Mouse (Mus musculus) MEL (cell line): ENCODE data around the gene Rbfox3. TPM values are rescaled to one million over a fixed set of nuclear protein-coding genes. Genes with fewer than 3 reads are reported as not detected.

Source experiments
- DNase-seq: peaks from one replicate; pipeline ENCODE4 v3.0.0; 2011; ENCODE audit warnings: low read depth, low spot score
- H3K27ac ChIP-seq: 2 replicates; pipeline ENCODE4 v1.5.1; 2012; ENCODE audit warnings: low read depth, mild to moderate bottlenecking, control low read depth, low read length, moderate library complexity; ENCODE audit not compliant: control insufficient read depth
- H3K27me3 ChIP-seq, 2 experiments: fragments of 150-350 bp in 1 of 2; sonication (generic) in 1 of 2; 2 replicates each; pipeline ENCODE4 v1.6.1; 2012; ENCODE audit warnings: low read length in 2 of 2, mild to moderate bottlenecking in 2 of 2, improper control_type of control experiment in 1 of 2, moderate library complexity in 1 of 2; ENCODE audit not compliant: insufficient read depth in 2 of 2, control insufficient read depth in 1 of 2
- H3K36me3 ChIP-seq, 2 experiments: 2 replicates each; pipeline ENCODE4 v1.6.1; 2012 to 2014; ENCODE audit warnings: low read length in 2 of 2, improper control_type of control experiment in 1 of 2, inconsistent platforms in 1 of 2, mild to moderate bottlenecking in 1 of 2; ENCODE audit not compliant: insufficient read depth in 2 of 2, control insufficient read depth in 1 of 2
- H3K4me1 ChIP-seq, 2 experiments: fragments of 150-350 bp in 1 of 2; sonication (generic) in 1 of 2; 2 replicates each; pipeline ENCODE4 v1.6.1; 2012; ENCODE audit warnings: low read length in 2 of 2, improper control_type of control experiment in 1 of 2, mild to moderate bottlenecking in 1 of 2; ENCODE audit not compliant: insufficient read depth in 2 of 2, control insufficient read depth in 1 of 2
- H3K4me3 ChIP-seq, 2 experiments: fragments of 150-350 bp in 1 of 2; sonication (generic) in 1 of 2; 2 replicates each; pipeline ENCODE4 v1.5.1; 2012; ENCODE audit warnings: low read depth in 2 of 2, low read length in 2 of 2, mild to moderate bottlenecking in 2 of 2, moderate library complexity in 2 of 2, control low read depth in 1 of 2, improper control_type of control experiment in 1 of 2; ENCODE audit not compliant: control insufficient read depth in 1 of 2, insufficient read depth in 1 of 2
- H3K79me2 ChIP-seq: 2 replicates; pipeline ENCODE4 v1.6.1; 2012; ENCODE audit warnings: mild to moderate bottlenecking, low read length, moderate library complexity; ENCODE audit not compliant: control insufficient read depth, poor library complexity, insufficient read depth
- H3K9ac ChIP-seq: 2 replicates; pipeline ENCODE4 v1.6.1; 2012; ENCODE audit warnings: low read depth, mild to moderate bottlenecking, control low read depth, low read length, moderate library complexity; ENCODE audit not compliant: control insufficient read depth, poor library complexity, severe bottlenecking
- H3K9me3 ChIP-seq: fragments of 150-350 bp; sonication (generic); replicated peaks from 2 replicates; pipeline ENCODE4 v1.6.1; 2012; ENCODE audit warnings: mild to moderate bottlenecking, low read length, improper control_type of control experiment, moderate library complexity; ENCODE audit not compliant: insufficient read depth
- CHD2 ChIP-seq: IDR thresholded peaks from 2 replicates; pipeline ENCODE4 v1.6.1; 2011; ENCODE audit warnings: low read length, improper control_type of control experiment
- CTCF ChIP-seq, 3 experiments: IDR thresholded peaks in 2 of 3; conservative IDR thresholded peaks in 1 of 3; 2 replicates each; pipeline ENCODE4 v1.5.1; 2011 to 2012; ENCODE audit warnings: low read length in 3 of 3, low read depth in 2 of 3, mild to moderate bottlenecking in 2 of 3, improper control_type of control experiment in 1 of 3, inconsistent platforms in 1 of 3, mixed read lengths in 1 of 3, moderate library complexity in 1 of 3; ENCODE audit not compliant: control insufficient read depth in 1 of 3, insufficient read depth in 1 of 3, poor library complexity in 1 of 3, severe bottlenecking in 1 of 3
- E2F4 ChIP-seq: IDR thresholded peaks from 2 replicates; pipeline ENCODE4 v1.6.1; 2011; ENCODE audit warnings: low read depth, low read length, improper control_type of control experiment, borderline replicate concordance
- ELF1 ChIP-seq: IDR thresholded peaks from 2 replicates; pipeline ENCODE4 v1.6.1; 2014; ENCODE audit warnings: low read depth, mild to moderate bottlenecking, inconsistent platforms, low read length, improper control_type of control experiment, moderate library complexity
- EP300 ChIP-seq, 2 experiments: IDR thresholded peaks; 2 replicates each; pipeline ENCODE4 v1.6.1; 2011; ENCODE audit warnings: improper control_type of control experiment in 2 of 2, low read length in 2 of 2, low read depth in 1 of 2, mild to moderate bottlenecking in 1 of 2
- ETS1 ChIP-seq: IDR thresholded peaks from 2 replicates; pipeline ENCODE4 v1.6.1; 2012; ENCODE audit warnings: low read depth, mild to moderate bottlenecking, inconsistent platforms, low read length, improper control_type of control experiment, moderate library complexity
- GABPA ChIP-seq: IDR thresholded peaks from 2 replicates; pipeline ENCODE4 v1.6.1; 2012; ENCODE audit warnings: low read depth, mild to moderate bottlenecking, inconsistent platforms, low read length, improper control_type of control experiment, moderate library complexity
- KAT2A ChIP-seq: conservative IDR thresholded peaks from 2 replicates; pipeline ENCODE4 v1.6.1; 2012; ENCODE audit warnings: low read depth, low read length, improper control_type of control experiment, inconsistent platforms
- MAX ChIP-seq: IDR thresholded peaks from 2 replicates; pipeline ENCODE4 v1.6.1; 2011; ENCODE audit warnings: low read length, improper control_type of control experiment
- MAZ ChIP-seq: IDR thresholded peaks from 2 replicates; pipeline ENCODE4 v1.6.1; 2012; ENCODE audit warnings: low read depth, mild to moderate bottlenecking, inconsistent platforms, low read length, improper control_type of control experiment
- MXI1 ChIP-seq: IDR thresholded peaks from 2 replicates; pipeline ENCODE4 v1.6.1; 2011; ENCODE audit warnings: mild to moderate bottlenecking, low read depth, low read length, improper control_type of control experiment
- NRF1 ChIP-seq: IDR thresholded peaks from 2 replicates; pipeline ENCODE4 v1.6.1; 2014; ENCODE audit warnings: low read depth, mild to moderate bottlenecking, inconsistent platforms, low read length, improper control_type of control experiment, moderate library complexity; ENCODE audit not compliant: poor library complexity, insufficient read depth, severe bottlenecking
- POLR2A ChIP-seq, 2 experiments: IDR thresholded peaks; 2 replicates each; pipeline ENCODE4 v1.6.1; 2011 to 2012; ENCODE audit warnings: low read length in 2 of 2, mild to moderate bottlenecking in 2 of 2, control low read depth in 1 of 2, improper control_type of control experiment in 1 of 2, low read depth in 1 of 2, moderate library complexity in 1 of 2; ENCODE audit not compliant: control insufficient read depth in 1 of 2, insufficient read depth in 1 of 2, poor library complexity in 1 of 2
- POLR2AphosphoS2 ChIP-seq: IDR thresholded peaks from 2 replicates; pipeline ENCODE4 v1.6.1; 2011; ENCODE audit warnings: low read length, improper control_type of control experiment
- POLR2AphosphoS5 ChIP-seq: IDR thresholded peaks from 2 replicates; pipeline ENCODE4 v1.6.1; 2012; ENCODE audit warnings: low read depth, borderline replicate concordance, mild to moderate bottlenecking, inconsistent platforms, low read length, moderate library complexity, mixed read lengths
- SIN3A ChIP-seq: IDR thresholded peaks from 2 replicates; pipeline ENCODE4 v1.6.1; 2012; ENCODE audit warnings: low read length, improper control_type of control experiment, inconsistent platforms
- SMC3 ChIP-seq: IDR thresholded peaks from 2 replicates; pipeline ENCODE4 v1.6.1; 2011; ENCODE audit warnings: low read depth, low read length, improper control_type of control experiment
- TAL1 ChIP-seq: IDR thresholded peaks from 2 replicates; pipeline ENCODE4 v1.6.1; 2012; ENCODE audit warnings: mild to moderate bottlenecking, inconsistent platforms, low read length, moderate library complexity, mixed read lengths
- TCF12 ChIP-seq: IDR thresholded peaks from 2 replicates; pipeline ENCODE4 v1.6.1; 2014; ENCODE audit warnings: low read depth, mild to moderate bottlenecking, inconsistent platforms, low read length, improper control_type of control experiment, moderate library complexity
- UBTF ChIP-seq: IDR thresholded peaks from 2 replicates; pipeline ENCODE4 v1.6.1; 2012; ENCODE audit warnings: low read depth, mild to moderate bottlenecking, inconsistent platforms, low read length, improper control_type of control experiment, moderate library complexity, borderline replicate concordance; ENCODE audit not compliant: insufficient read depth
- USF1 ChIP-seq: IDR thresholded peaks from 2 replicates; pipeline ENCODE4 v1.6.1; 2014; ENCODE audit warnings: low read depth, mild to moderate bottlenecking, inconsistent platforms, low read length, improper control_type of control experiment, moderate library complexity
- ZC3H11A ChIP-seq: IDR thresholded peaks from 2 replicates; pipeline ENCODE4 v1.6.1; 2012; ENCODE audit warnings: low read depth, mild to moderate bottlenecking, inconsistent platforms, low read length, improper control_type of control experiment
- ZKSCAN1 ChIP-seq: IDR thresholded peaks from 2 replicates; pipeline ENCODE4 v1.6.1; 2012; ENCODE audit warnings: low read depth, mild to moderate bottlenecking, inconsistent platforms, low read length, improper control_type of control experiment, moderate library complexity
- ZMIZ1 ChIP-seq: IDR thresholded peaks from 2 replicates; pipeline ENCODE4 v1.6.1; 2012; ENCODE audit warnings: low read depth, mild to moderate bottlenecking, inconsistent platforms, low read length, improper control_type of control experiment, moderate library complexity
- polyA plus RNA-seq, 2 experiments: library from polyadenylated mRNA; stranded (reverse) in 1 of 2; unstranded in 1 of 2; fragments of >175 nt in 1 of 2; fragments of >200 nt in 1 of 2; gene quantifications; 2 replicates each; pipeline versions ENCODE4 v1.2.1 to v1.2.4; 2012; ENCODE audit warnings: low replicate concordance in 2 of 2, low read depth in 1 of 2; ENCODE audit not compliant: insufficient read length in 2 of 2, insufficient read depth in 1 of 2, missing spikeins in 1 of 2
- total RNA-seq: library from RNA; depleted of rRNA; stranded (reverse); fragments of 300-350 nt; gene quantifications from 2 replicates; pipeline ENCODE4 v1.2.3, GENCODE M21; 2012

Rbfox3 gene
- total and polyA plus RNA-seq, 3 experiments: not detected

- Histone ChIP-seq H3K36me3 (no peaks in the 10 kb centered on the region), H3K79me2 (no peaks in the 10 kb centered on the region), H3K4me1 (no peaks in the 10 kb centered on the region), H3K27me3 (no peaks in the 10 kb centered on the region), H3K4me3 (no peak overlapping the region), H3K9me3 (no peaks in the 10 kb centered on the region)
- no peak for DNase-seq
- TF ChIP-seq NRF1 (no peak), TAL1 (no peak), POLR2A (IDR thresholded peaks at IDR 0.05; ENCODE audit: control insufficient read depth in 1 of 2, insufficient read depth in 1 of 2, low read depth in 1 of 2, low read length in 2 of 2, poor library complexity in 1 of 2) (no peak), KAT2A (no peak), POLR2AphosphoS5 (no peak), MXI1 (no peak), E2F4 (no peak), SIN3A (no peak), TCF12 (no peak), MAZ (no peak), ZKSCAN1 (no peak), CHD2 (no peak), EP300 (IDR thresholded peaks at IDR 0.05; ENCODE audit: low read depth in 1 of 2, low read length in 2 of 2) (no peak), SMC3 (no peak), GABPA (no peak), MAX (no peak), CTCF (IDR thresholded peaks at IDR 0.05 in 2 of 3, conservative IDR thresholded peaks at IDR 0.05 in 1 of 3; ENCODE audit: control insufficient read depth in 1 of 3, insufficient read depth in 1 of 3, low read depth in 2 of 3, low read length in 3 of 3, poor library complexity in 1 of 3, severe bottlenecking in 1 of 3) (no peak), ZC3H11A (no peak)
- TF ChIP-seq, all 39 proteins: peak for 0
- H3K27ac ChIP-seq: no peak overlapping the region
- no peak overlapping the region for H3K9ac ChIP-seq
Measured at GRCm38 (mm10) chr11:118712761-118713160, 198.6 kb downstream of the Rbfox3 start.

DNA sequence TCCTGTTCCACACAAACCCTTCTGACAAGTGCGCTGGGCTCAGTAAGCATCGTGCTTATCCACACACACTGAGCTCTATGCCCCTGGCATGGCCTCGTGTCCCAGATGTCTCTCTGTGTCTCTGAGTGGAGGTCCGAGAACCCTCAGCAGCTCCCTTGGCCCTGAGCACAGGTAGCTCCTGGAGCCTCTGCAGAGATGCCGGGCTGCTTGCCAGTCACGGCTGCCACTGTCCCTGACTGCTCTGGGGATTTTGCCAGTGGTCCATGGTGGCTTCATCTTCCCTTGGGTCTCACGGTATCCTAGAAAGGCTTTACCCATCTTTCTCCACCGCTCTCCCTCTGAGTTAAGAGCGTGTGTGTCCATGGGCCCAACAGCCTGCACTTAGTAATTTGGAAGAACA, 199.3 kb downstream of the Rbfox3 start:
- DNase-seq: no peak
- Histone ChIP-seq H3K27ac (no peak overlapping the region), H3K36me3 (no peaks in the 10 kb centered on the region), H3K27me3 (no peaks in the 10 kb centered on the region), H3K4me1 (no peaks in the 10 kb centered on the region), H3K9ac (no peak overlapping the region), H3K9me3 (no peaks in the 10 kb centered on the region), H3K4me3 (no peak overlapping the region), H3K79me2 (no peaks in the 10 kb centered on the region)
- TF ChIP-seq ETS1 (no peak), NRF1 (no peak), SMC3 (no peak), CTCF (IDR thresholded peaks at IDR 0.05 in 2 of 3, conservative IDR thresholded peaks at IDR 0.05 in 1 of 3; ENCODE audit: control insufficient read depth in 1 of 3, insufficient read depth in 1 of 3, low read depth in 2 of 3, low read length in 3 of 3, poor library complexity in 1 of 3, severe bottlenecking in 1 of 3) (no peak), POLR2AphosphoS2 (no peak), MAZ (no peak), USF1 (no peak), ELF1 (no peak), ZMIZ1 (no peak), UBTF (no peak)
